Mouse (Mus musculus) embryonic facial prominence, embryonic 15.5 days (tissue): ENCODE measurements around the gene Frmd4b. TPM values are rescaled to one million over a fixed set of nuclear protein-coding genes. Genes with fewer than 3 reads are reported as not detected.

Experiments
- ATAC-seq: fragments of 200-750 bp; cut with Nextera tagmentation; 2 replicates; pipeline ENCODE4 v1.8.0; 2017; ENCODE audit warnings: low read depth, moderate TSS enrichment; ENCODE audit not compliant: insufficient number of reproducible peaks, low FRiP score, low TSS enrichment
- H3K27ac ChIP-seq: fragments of 300-500 bp; sonication (generic); replicated peaks from 2 replicates; pipeline ENCODE4 v1.5.1; 2015; ENCODE audit warnings: mild to moderate bottlenecking, inconsistent platforms
- H3K27me3 ChIP-seq: fragments of 300-500 bp; sonication (generic); 2 replicates; pipeline ENCODE4 v1.6.1; 2015; ENCODE audit warnings: inconsistent platforms
- H3K36me3 ChIP-seq: fragments of 300-500 bp; sonication (generic); 2 replicates; pipeline ENCODE4 v1.6.1; 2015; ENCODE audit warnings: mild to moderate bottlenecking, inconsistent platforms
- H3K4me1 ChIP-seq: fragments of 300-500 bp; sonication (generic); 2 replicates; pipeline ENCODE4 v1.6.1; 2015; ENCODE audit warnings: inconsistent platforms
- H3K4me2 ChIP-seq: fragments of 300-500 bp; sonication (generic); replicated peaks from 2 replicates; pipeline ENCODE4 v1.6.1; 2015; ENCODE audit warnings: mild to moderate bottlenecking, inconsistent platforms
- H3K4me3 ChIP-seq: fragments of 300-500 bp; sonication (generic); replicated peaks from 2 replicates; pipeline ENCODE4 v1.5.1; 2015; ENCODE audit warnings: mild to moderate bottlenecking, inconsistent platforms
- H3K9ac ChIP-seq: fragments of 300-500 bp; sonication (generic); 2 replicates; pipeline ENCODE4 v1.6.1; 2015; ENCODE audit warnings: inconsistent platforms
- H3K9me3 ChIP-seq: fragments of 300-500 bp; sonication (generic); replicated peaks from 2 replicates; pipeline ENCODE4 v1.6.1; 2016; ENCODE audit warnings: inconsistent platforms
- WGBS: fragments of 180-500 bp; shearing (Covaris S2); methylation state at CpG from one replicate; pipeline ENCODE4 v1.1.7; 2015; 5-methylcytosine and 5-hydroxymethylcytosine counted together
- polyA plus RNA-seq: library from polyadenylated mRNA; unstranded; fragments of >200 nt; fragmentation: Nextera tagmentation; extraction: Ambion mirVana; gene quantifications from 2 replicates; pipeline ENCODE4 v1.2.1, GENCODE M21; 2015

Gene Frmd4b
- polyA plus RNA-seq, 1 experiment from 2014 or later: 17.8 TPM

DNA sequence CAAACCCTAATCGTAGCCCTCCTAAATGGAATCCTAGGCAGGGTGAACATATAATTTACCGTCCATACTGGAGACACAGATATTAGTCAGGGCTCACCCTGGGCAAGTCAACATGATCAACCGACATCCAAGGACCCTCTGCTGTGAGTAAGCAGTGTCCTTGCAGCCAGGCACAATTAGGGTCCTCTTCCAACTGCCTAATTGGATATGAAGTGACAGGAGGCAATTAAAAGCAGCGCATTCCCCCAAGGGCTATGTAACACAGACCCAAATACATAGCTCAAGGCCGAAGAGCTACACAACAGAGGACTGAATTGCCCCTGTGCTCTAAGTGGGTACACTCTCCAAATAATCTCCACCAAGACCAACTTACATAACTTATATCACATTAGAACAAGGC lies 4.5 kb downstream of the Frmd4b start:
- Histone ChIP-seq H3K9me3 (no peaks in the 10 kb centered on the region), H3K27ac (no peak overlapping the region), H3K4me3 (no peak overlapping the region), H3K36me3 (no peaks in the 10 kb centered on the region), H3K9ac (no peak overlapping the region), H3K4me2 (no peak overlapping the region), H3K27me3 (peaks cover 7% of the 10 kb centered on the region; the same call in 1 of the 2 replicates), H3K4me1 (peaks cover 19% of the 10 kb centered on the region)
- ATAC-seq: no peak
- 80% methylated on average over 5 of the region's 5 CpGs for WGBS

GRCm38 (mm10) chr6:97610051-97610450 lies 7.3 kb downstream of the Frmd4b start:
- Histone ChIP-seq H3K4me1 (peaks cover 4% of the 10 kb centered on the region; the same call in 1 of the 2 replicates), H3K4me2 (no peak overlapping the region), H3K27me3 (no peaks in the 10 kb centered on the region), H3K4me3 (no peak overlapping the region), H3K9me3 (no peaks in the 10 kb centered on the region), H3K9ac (no peak overlapping the region), H3K27ac (no peak overlapping the region), H3K36me3 (no peaks in the 10 kb centered on the region)
- WGBS: 70% methylated on average over 2 of the region's 2 CpGs
- ATAC-seq: no peak

DNA sequence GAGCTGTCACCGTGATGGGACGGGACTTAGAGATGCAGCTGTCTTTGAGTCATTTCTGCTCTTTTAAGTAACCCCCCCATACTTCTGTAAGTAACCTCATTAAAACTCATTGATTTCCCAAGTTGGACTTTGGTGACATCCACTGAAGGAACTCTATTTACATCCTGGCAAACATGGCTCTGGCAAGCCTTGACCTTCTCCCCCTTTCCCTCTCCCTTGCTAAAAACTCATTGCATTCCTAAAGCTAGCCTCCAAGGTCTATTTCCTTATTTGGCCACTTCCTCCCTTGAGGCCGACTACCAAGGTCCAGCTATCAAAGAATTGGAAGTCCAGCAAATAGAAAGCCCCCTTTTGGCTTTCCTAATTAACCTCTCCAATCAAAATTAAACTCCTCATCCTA lies 9.7 kb downstream of the Frmd4b start:
- Histone ChIP-seq H3K27me3 (no peaks in the 10 kb centered on the region), H3K4me1 (0 out of 2 replicates have a peak, but pooled peaks cover 4% of the 10 kb centered on the region), H3K27ac (no peak overlapping the region), H3K4me2 (no peak overlapping the region), H3K36me3 (no peaks in the 10 kb centered on the region), H3K9ac (no peak overlapping the region), H3K4me3 (no peak overlapping the region), H3K9me3 (no peaks in the 10 kb centered on the region)
- ATAC-seq: no peak
- WGBS: 55% methylated on average over 3 of the region's 3 CpGs

- Histone ChIP-seq H3K36me3 (no peaks in the 10 kb centered on the region), H3K4me2 (no peak overlapping the region), H3K4me1 (0 out of 2 replicates have a peak, but pooled peaks cover 12% of the 10 kb centered on the region), H3K9me3 (no peaks in the 10 kb centered on the region), H3K9ac (no peak overlapping the region), H3K27ac (no peak overlapping the region), H3K4me3 (no peak overlapping the region), H3K27me3 (no peaks in the 10 kb centered on the region)
- ATAC-seq: no peak
- 48% methylated on average over 3 of the region's 3 CpGs for WGBS
Measured at GRCm38 (mm10) chr6:97595218-97595617, 22.1 kb downstream of the Frmd4b start.

DNA sequence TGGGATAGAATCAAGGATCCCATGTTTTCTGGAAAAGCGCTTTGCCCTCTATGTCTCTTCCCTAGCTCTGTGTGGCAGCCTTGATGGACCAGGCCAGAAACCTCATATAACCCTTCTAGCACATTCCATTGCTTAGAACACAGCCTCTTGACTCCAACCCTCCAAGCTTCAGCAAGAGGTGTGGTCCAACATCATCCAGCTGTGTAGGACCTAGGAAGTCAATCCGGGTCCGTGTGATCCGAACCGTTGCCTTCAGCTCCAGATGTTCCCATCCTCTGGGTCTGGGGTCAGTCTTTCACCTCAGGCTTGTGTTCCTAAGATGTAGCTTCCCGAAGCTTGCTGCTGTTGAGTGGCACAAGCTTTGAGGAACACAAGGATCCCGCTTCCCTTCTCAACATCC lies 22.8 kb downstream of the Frmd4b start:
- Histone ChIP-seq H3K36me3 (no peaks in the 10 kb centered on the region), H3K4me1 (0 out of 2 replicates have a peak, but pooled peaks cover 13% of the 10 kb centered on the region), H3K27ac (no peak overlapping the region), H3K9ac (no peak overlapping the region), H3K4me3 (no peak overlapping the region), H3K4me2 (no peak overlapping the region), H3K27me3 (no peaks in the 10 kb centered on the region), H3K9me3 (no peaks in the 10 kb centered on the region)
- no peak for ATAC-seq
- 89% methylated on average over 7 of the region's 7 CpGs for WGBS

- ATAC-seq: no peak
- Histone ChIP-seq H3K36me3 (no peaks in the 10 kb centered on the region), H3K9me3 (no peaks in the 10 kb centered on the region), H3K4me1 (0 out of 2 replicates have a peak, but pooled peaks cover 13% of the 10 kb centered on the region), H3K27me3 (no peaks in the 10 kb centered on the region), H3K4me2 (no peak overlapping the region), H3K9ac (no peak overlapping the region), H3K27ac (peak overlapping the region; percentile 28; the same call in 1 of the 2 replicates), H3K4me3 (no peak overlapping the region)
- WGBS: 56% methylated on average over 5 of the region's 5 CpGs
Measured at GRCm38 (mm10) chr6:97590230-97590629, 27.1 kb downstream of the Frmd4b start.

GRCm38 (mm10) chr6:97589581-97589980 lies 27.8 kb downstream of the Frmd4b start:
- Histone ChIP-seq H3K4me3 (no peak overlapping the region), H3K36me3 (no peaks in the 10 kb centered on the region), H3K9me3 (no peaks in the 10 kb centered on the region), H3K27ac (0 out of 2 replicates have a peak overlapping the region, but pooled peaks have one; percentile 5), H3K27me3 (no peaks in the 10 kb centered on the region), H3K4me2 (no peak overlapping the region), H3K4me1 (0 out of 2 replicates have a peak, but pooled peaks cover 13% of the 10 kb centered on the region), H3K9ac (no peak overlapping the region)
- 56% methylated on average over 3 of the region's 3 CpGs for WGBS
- ATAC-seq: no peak

GRCm38 (mm10) chr6:97589031-97589430 lies 28.3 kb downstream of the Frmd4b start:
- no peak for ATAC-seq
- H3K4me1 ChIP-seq: 0 out of 2 replicates have a peak, but pooled peaks cover 13% of the 10 kb centered on the region

DNA sequence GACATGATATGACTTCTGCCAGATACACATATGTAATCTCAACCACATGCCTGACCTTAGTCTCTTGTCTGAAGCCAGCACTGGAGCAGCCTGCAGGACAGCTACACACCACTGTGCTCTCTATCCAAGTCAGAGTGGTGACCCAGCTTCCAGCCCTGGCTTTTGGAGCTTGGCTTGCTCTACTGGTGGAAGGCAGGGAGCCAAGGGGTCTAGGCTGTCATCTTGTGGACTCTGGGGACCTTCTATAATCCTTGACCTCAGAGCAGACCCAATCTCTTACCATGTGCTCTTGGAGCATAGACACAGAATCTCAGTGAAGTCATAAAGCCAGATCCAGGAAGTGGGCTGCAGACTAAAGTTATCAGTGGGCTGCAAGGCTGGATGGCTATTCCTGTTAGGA lies 30.7 kb downstream of the Frmd4b start:
- Histone ChIP-seq H3K9ac (no peak overlapping the region), H3K27ac (no peak overlapping the region), H3K4me3 (no peak overlapping the region), H3K36me3 (no peaks in the 10 kb centered on the region), H3K4me1 (0 out of 2 replicates have a peak, but pooled peaks cover 10% of the 10 kb centered on the region), H3K4me2 (no peak overlapping the region), H3K9me3 (no peaks in the 10 kb centered on the region), H3K27me3 (no peaks in the 10 kb centered on the region)
- no peak for ATAC-seq

More at GRCm38 (mm10) chr6:97589031-97589430, 28.3 kb downstream of the Frmd4b start:
- Histone ChIP-seq H3K27me3 (no peaks in the 10 kb centered on the region), H3K9ac (no peak overlapping the region), H3K4me3 (no peak overlapping the region), H3K9me3 (no peaks in the 10 kb centered on the region), H3K4me2 (no peak overlapping the region), H3K36me3 (no peaks in the 10 kb centered on the region), H3K27ac (peak overlapping the region; percentile 5; the same call in 1 of the 2 replicates)
- WGBS: 66% methylated on average over 7 of the region's 7 CpGs

- Histone ChIP-seq H3K27me3 (no peaks in the 10 kb centered on the region), H3K36me3 (no peaks in the 10 kb centered on the region), H3K9ac (no peak overlapping the region), H3K9me3 (no peaks in the 10 kb centered on the region), H3K27ac (no peak overlapping the region), H3K4me2 (no peak overlapping the region), H3K4me3 (no peak overlapping the region), H3K4me1 (0 out of 2 replicates have a peak, but pooled peaks cover 7% of the 10 kb centered on the region)
- 57% methylated on average over 8 of the region's 8 CpGs for WGBS
- ATAC-seq: no peak
Measured at GRCm38 (mm10) chr6:97586024-97586423, 31.3 kb downstream of the Frmd4b start.

GRCm38 (mm10) chr6:97582748-97583147 lies 34.6 kb downstream of the Frmd4b start:
- H3K9ac ChIP-seq: no peak overlapping the region
- no peak overlapping the region for H3K27ac ChIP-seq
- no peak overlapping the region for H3K4me2 ChIP-seq
- H3K4me1 ChIP-seq: no peaks in the 10 kb centered on the region
- ATAC-seq: no peak
- H3K9me3 ChIP-seq: no peaks in the 10 kb centered on the region
- 66% methylated on average over 8 of the region's 8 CpGs for WGBS
- H3K4me3 ChIP-seq: no peak overlapping the region
- no peaks in the 10 kb centered on the region for H3K27me3 ChIP-seq
- H3K36me3 ChIP-seq: no peaks in the 10 kb centered on the region

GRCm38 (mm10) chr6:97581941-97582340 lies 35.4 kb downstream of the Frmd4b start:
- no peak overlapping the region for H3K9ac ChIP-seq
- no peak for ATAC-seq
- H3K9me3 ChIP-seq: no peaks in the 10 kb centered on the region
- no peak overlapping the region for H3K4me2 ChIP-seq
- WGBS: 72% methylated on average over 7 of the region's 7 CpGs
- H3K27ac ChIP-seq: no peak overlapping the region
- H3K4me1 ChIP-seq: no peaks in the 10 kb centered on the region
- no peaks in the 10 kb centered on the region for H3K27me3 ChIP-seq
- H3K36me3 ChIP-seq: no peaks in the 10 kb centered on the region
- H3K4me3 ChIP-seq: no peak overlapping the region
